13 mouse cellular contexts compared by ENCODE assay signal in the genomic region with DNA sequence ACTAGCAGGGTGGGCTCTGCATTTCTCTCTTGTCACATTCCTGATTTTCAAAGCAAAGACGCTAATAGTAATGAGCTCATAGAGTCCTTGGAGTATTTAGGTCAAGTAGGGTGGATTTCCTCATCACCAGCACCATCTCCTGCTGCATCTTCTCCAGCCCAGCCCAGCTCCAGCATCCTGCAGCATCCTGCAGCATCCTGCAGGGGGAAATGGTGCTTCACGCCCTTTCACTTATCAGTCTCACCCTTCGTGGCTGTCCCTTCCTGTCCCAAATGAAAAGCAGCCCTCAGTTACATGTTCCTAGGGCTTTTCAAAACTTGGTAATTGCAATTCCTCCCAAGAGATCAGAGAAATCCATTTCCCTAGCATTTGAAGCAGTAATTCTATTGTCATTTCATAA. TPM values are rescaled to one million over a fixed set of nuclear protein-coding genes. Genes with fewer than 3 reads are reported as not detected.
DNase-seq lines count a peak whose midpoint lies in the region; ATAC-seq and TF ChIP-seq lines count a peak whose summit lies in the region.
"Had no signal": no experiment of that assay in that cellular context is flagged by ENCODE, and none has a peak within 500 bp of the region (broad histone marks: within the 10 kb centered on the region; RNA-seq: fewer than 3 reads in every experiment).

No protein-coding gene starts in this region.

- no peaks in the 10 kb centered on the region for H3K36me3 ChIP-seq in kidney, postnatal 0 days (ENCODE audit: insufficient read depth, low read length)
- no peaks in the 10 kb centered on the region for H3K36me3 ChIP-seq in kidney, embryonic 14.5 days (ENCODE audit: control insufficient read depth, insufficient read depth, low read length)
- H3K36me3 ChIP-seq: embryonic facial prominence, embryonic 15.5 days; intestine, embryonic 15.5 days; limb, embryonic 15.5 days had no signal

- no peak overlapping the region for H3K27ac ChIP-seq in kidney, postnatal 0 days
- no peak overlapping the region for H3K27ac ChIP-seq in kidney, embryonic 14.5 days (ENCODE audit: low read depth, low read length)
- H3K27ac ChIP-seq: embryonic facial prominence, embryonic 15.5 days; intestine, embryonic 15.5 days; limb, embryonic 15.5 days had no signal

- H3K4me2 ChIP-seq in kidney, postnatal 0 days (ENCODE audit: low read length), result no peak overlapping the region
- H3K4me2 ChIP-seq in kidney, embryonic 14.5 days (replicated peaks; ENCODE audit: low read depth, low read length), result no peak overlapping the region
- H3K4me2 ChIP-seq: embryonic facial prominence, embryonic 15.5 days; intestine, embryonic 15.5 days; limb, embryonic 15.5 days had no signal

- WGBS in kidney, postnatal 0 days, result 41% methylated on average over 3 of the region's 3 CpGs
- WGBS in kidney, embryonic 14.5 days, result 38% methylated on average over 3 of the region's 3 CpGs

- peak; percentile 51; the same call in 1 of the 2 replicates for TF ChIP-seq CTCF in kidney, postnatal 0 days (IDR thresholded peaks at IDR 0.05; ENCODE audit: low read depth)

- H3K27me3 ChIP-seq in kidney, postnatal 0 days (ENCODE audit: insufficient read depth, low read length), result no peaks in the 10 kb centered on the region
- H3K27me3 ChIP-seq in kidney, embryonic 14.5 days (ENCODE audit: control insufficient read depth, insufficient read depth, low read length), result no peaks in the 10 kb centered on the region
- H3K27me3 ChIP-seq: embryonic facial prominence, embryonic 15.5 days; intestine, embryonic 15.5 days; limb, embryonic 15.5 days had no signal

- no peaks in the 10 kb centered on the region for H3K4me1 ChIP-seq in kidney, postnatal 0 days (replicated peaks; ENCODE audit: insufficient read depth, low read length)
- no peaks in the 10 kb centered on the region for H3K4me1 ChIP-seq in kidney, embryonic 14.5 days (ENCODE audit: control insufficient read depth, insufficient read depth, low read length)
- H3K4me1 ChIP-seq: embryonic facial prominence, embryonic 15.5 days; intestine, embryonic 15.5 days; limb, embryonic 15.5 days had no signal

- no peak for ATAC-seq in CD4-positive, CD25-positive, alpha-beta regulatory T cell, adult 4 months
- ATAC-seq in kidney, postnatal 0 days (replicated peaks; ENCODE audit: low FRiP score, low read depth), result no peak
- ATAC-seq in kidney, embryonic 14.5 days (ENCODE audit: low FRiP score, low TSS enrichment), result no peak
- ATAC-seq: intestine, embryonic 15.5 days had no signal

- no peaks in the 10 kb centered on the region for H3K9me3 ChIP-seq in kidney, postnatal 0 days (replicated peaks; ENCODE audit: low read length)
- H3K9me3 ChIP-seq in kidney, embryonic 14.5 days (ENCODE audit: control insufficient read depth, low read length), result no peaks in the 10 kb centered on the region
- H3K9me3 ChIP-seq: embryonic facial prominence, embryonic 15.5 days; intestine, embryonic 15.5 days; limb, embryonic 15.5 days had no signal

- H3K4me3 ChIP-seq in kidney, postnatal 0 days (replicated peaks; ENCODE audit: low read depth, low read length), result no peak overlapping the region
- H3K4me3 ChIP-seq in kidney, embryonic 14.5 days (ENCODE audit: low read length), result no peak overlapping the region
- H3K4me3 ChIP-seq: embryonic facial prominence, embryonic 15.5 days; intestine, embryonic 15.5 days; limb, embryonic 15.5 days had no signal

- H3K9ac ChIP-seq in kidney, postnatal 0 days (ENCODE audit: low read depth, low read length), result no peak overlapping the region
- no peak overlapping the region for H3K9ac ChIP-seq in kidney, embryonic 14.5 days (ENCODE audit: low read depth, low read length)
- H3K9ac ChIP-seq: embryonic facial prominence, embryonic 15.5 days; intestine, embryonic 15.5 days; limb, embryonic 15.5 days had no signal

- peak; percentile 36 for DNase-seq in CD4-positive, CD25-positive, alpha-beta regulatory T cell, adult 2 months (ENCODE audit: low read depth, low spot score)
- DNase-seq in kidney, postnatal 0 days (ENCODE audit: low spot score), result peak; percentile 25
- DNase-seq in A20 (ENCODE audit: low read depth, low spot score) (peak; percentile 17), MN1 (ENCODE audit: low spot score) (no peak)
- peak; percentile 36 for DNase-seq in induced T-regulatory cell, adult 2 months (ENCODE audit: low read depth)
- no peak for DNase-seq in ovary, postnatal 36 days (ENCODE audit: low spot score)
- DNase-seq: adrenal gland, adult 2 months; right cerebral cortex, postnatal 25 days had no signal

RNA-seq across cellular contexts. Expression of a gene that starts 15.0 kb away (rescaled TPM):
- polyA plus RNA-seq in CD4-positive, CD25-positive, alpha-beta regulatory T cell, adult 4 months (2017; shearing (Covaris generic)), result under 1 TPM in 1 of 2 experiments, not detected in 1; 0.59 TPM
- 12.7 and 14.0 TPM in 2 replicates for polyA plus RNA-seq in kidney, postnatal 0 days (2015; fragmentation: Nextera tagmentation; extraction: Ambion mirVana)
- 2.3 and 3.5 TPM in 2 replicates for polyA plus RNA-seq in kidney, embryonic 14.5 days (2014; fragmentation: Nextera tagmentation; extraction: Ambion mirVana)

RNA-seq across cellular contexts. Expression of a gene that starts 52.7 kb away (rescaled TPM):
- polyA plus RNA-seq in CD4-positive, CD25-positive, alpha-beta regulatory T cell, adult 4 months (2017; shearing (Covaris generic)), result 100 to 1,000 TPM; 332 to 499 TPM
- 1.1 and 1.2 TPM in 2 replicates for polyA plus RNA-seq in kidney, postnatal 0 days (2015; fragmentation: Nextera tagmentation; extraction: Ambion mirVana)
- polyA plus RNA-seq in kidney, embryonic 14.5 days (2014; fragmentation: Nextera tagmentation; extraction: Ambion mirVana), result 1.2 and 1.4 TPM in 2 replicates

RNA-seq across cellular contexts. Expression of a gene that starts 58.9 kb away (rescaled TPM):
- under 1 TPM; 0.30 to 0.37 TPM for polyA plus RNA-seq in CD4-positive, CD25-positive, alpha-beta regulatory T cell, adult 4 months (2017; shearing (Covaris generic))
- polyA plus RNA-seq in kidney, postnatal 0 days (2015; fragmentation: Nextera tagmentation; extraction: Ambion mirVana), result 6.1 and 6.2 TPM in 2 replicates
- 4.0 and 4.7 TPM in 2 replicates for polyA plus RNA-seq in kidney, embryonic 14.5 days (2014; fragmentation: Nextera tagmentation; extraction: Ambion mirVana)

Comparison
In these comparisons a context has a peak if more than half of its experiments do, and no peak if none do; other contexts are left out.
1. DNase-seq: peak in CD4-positive, CD25-positive, alpha-beta regulatory T cell, adult 2 months (single experiment), kidney, postnatal 0 days (single experiment), A20 (single experiment) and induced T-regulatory cell, adult 2 months (single experiment); none in MN1 (single experiment) and ovary, postnatal 36 days (single experiment).
2. RNA of a gene that starts 52.7 kb away (polyA plus RNA-seq): 332 to 499 TPM in CD4-positive, CD25-positive, alpha-beta regulatory T cell, adult 4 months; 1.2 to 1.4 TPM in kidney, embryonic 14.5 days and 1.1 to 1.2 TPM in kidney, postnatal 0 days; every median in the first group is over 100 times any median in the second.